Mouse (Mus musculus) megakaryocyte, embryonic 14.5 days (primary cell): ENCODE data around the gene Ctsl.

Source experiments
- FLI1 ChIP-seq: IDR thresholded peaks from 2 replicates; pipeline ENCODE4 v1.6.1; 2012; ENCODE audit warnings: low read length, inconsistent platforms, mixed read lengths
- GATA1 ChIP-seq: IDR thresholded peaks from 3 replicates; pipeline ENCODE4 v1.6.1; 2012; ENCODE audit warnings: mixed read lengths, low read length, inconsistent platforms, borderline replicate concordance

- TF ChIP-seq GATA1 (no peak), FLI1 (no peak)
Observed at GRCm38 (mm10) chr13:64405550-64405949, 34.9 kb upstream of the Ctsl start.
